Mouse (Mus musculus): ENCODE measurements around the gene Myo1e. TPM values are rescaled to one million over a fixed set of nuclear protein-coding genes. Genes with fewer than 3 reads are reported as not detected.

Myo1e gene
- total RNA-seq, 2 experiments from 2014 or later, result 12.3 to 13.7 TPM

DNA sequence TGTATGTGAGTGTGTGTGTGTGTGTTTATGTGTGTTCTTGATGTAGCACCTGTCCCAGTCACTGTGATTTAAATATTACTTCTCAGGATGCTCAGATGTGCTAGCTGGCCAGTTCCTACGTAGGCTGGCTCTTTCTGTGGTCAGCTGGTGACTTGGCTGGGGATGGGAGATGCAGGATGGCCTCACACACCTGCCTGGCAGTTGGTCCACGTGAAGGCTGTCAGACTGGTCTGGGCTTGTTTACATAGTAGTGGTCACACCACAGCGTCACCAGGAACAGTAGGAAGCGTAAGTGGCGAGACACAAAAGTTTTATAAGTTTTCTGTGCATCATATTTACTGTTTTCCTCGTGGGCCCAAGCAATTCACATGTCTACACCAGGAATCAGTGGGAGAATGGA, 9.4 kb downstream of the Myo1e start:
- DNase-seq (ENCODE audit: low spot score in 2 of 2), result no peak
- intact Hi-C loops (cut with DNase I), result no loop called here

DNA sequence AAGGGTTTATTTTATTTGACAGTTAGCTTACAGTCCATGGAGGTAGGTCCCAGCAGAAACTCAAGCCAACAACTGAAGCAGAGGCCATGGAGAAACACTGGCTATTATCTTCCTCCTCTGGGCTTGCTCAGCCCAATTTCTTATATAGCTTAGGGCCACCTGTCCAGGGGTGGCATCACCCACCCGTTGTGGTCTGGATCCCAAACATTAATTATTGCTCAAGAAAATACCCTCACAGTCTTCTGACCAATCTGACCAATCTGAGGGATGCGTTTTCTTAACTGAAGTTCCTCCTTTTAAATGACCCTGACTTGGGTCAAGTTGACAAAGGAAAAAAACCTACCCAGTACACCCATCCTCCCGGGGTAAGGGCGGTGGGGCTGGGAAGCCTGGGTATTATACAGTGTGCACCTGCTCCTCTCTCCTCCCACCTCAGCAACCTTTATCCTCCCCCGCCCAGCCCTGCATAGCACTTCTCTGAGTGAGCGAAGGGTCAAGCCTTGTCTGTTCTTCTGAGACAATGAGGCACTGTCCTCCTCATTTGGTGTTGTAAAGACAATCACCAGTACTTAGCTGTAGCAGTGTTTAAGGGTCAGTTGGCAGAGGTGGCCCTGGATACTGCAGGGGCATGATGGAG, 12.3 kb downstream of the Myo1e start:
- intact Hi-C loops (cut with DNase I), result no loop called here
- DNase-seq (ENCODE audit: low spot score in 2 of 2), result no peak

DNA sequence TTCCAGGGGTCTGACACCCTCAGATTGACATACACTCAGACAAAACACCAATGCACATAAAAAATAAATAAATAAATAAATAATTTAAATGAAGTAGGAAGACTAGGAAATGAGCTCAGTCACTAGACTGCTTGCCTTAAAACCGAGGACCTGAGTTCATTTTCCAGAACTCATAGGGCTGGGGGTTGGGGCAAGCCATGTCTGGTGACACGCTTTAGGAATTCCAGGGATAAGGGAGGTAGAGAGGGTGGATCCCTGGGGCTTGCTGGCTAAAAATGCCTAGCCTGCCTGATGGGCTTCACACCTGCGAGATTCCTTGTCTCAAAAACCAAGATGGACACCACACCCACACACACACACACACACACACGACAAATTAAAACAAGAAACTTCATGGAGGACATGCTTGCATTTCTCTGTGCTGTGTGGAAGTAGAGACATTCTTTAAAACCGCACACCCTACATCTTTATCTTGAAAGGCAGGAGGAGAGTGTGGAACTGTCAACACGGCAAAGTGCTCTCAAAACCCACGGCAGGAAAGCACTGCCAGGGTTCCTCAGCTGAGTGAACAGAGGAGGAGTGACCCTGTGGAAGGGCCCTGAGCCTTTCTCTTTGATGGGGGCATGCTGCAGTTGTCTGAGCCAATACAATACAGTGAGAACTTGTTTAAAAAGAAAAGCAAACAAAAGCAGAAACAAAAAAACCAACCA, 13.5 kb downstream of the Myo1e start:
- DNase-seq (ENCODE audit: low spot score in 2 of 2), result no peak
- intact Hi-C loops (cut with DNase I), result no loop called here

DNA sequence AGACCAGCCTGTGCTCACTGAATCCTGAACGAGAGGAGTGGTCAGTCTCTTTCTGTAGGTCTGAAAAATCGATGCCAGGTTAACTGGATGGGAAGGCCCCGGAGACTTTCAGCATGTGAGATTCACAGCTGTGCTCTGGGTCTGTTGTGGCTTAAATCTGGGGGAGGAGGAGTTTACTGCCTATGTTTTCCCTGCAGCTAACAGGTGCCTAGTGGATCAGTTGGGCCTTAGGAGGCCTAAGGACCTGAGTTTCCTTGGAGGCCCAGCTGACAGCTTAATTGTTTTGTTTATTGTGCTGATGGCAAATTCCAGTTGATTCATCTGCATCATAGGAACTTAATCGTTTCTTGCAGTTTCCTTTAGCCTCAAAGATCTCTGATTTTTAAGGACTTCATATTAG, 16.0 kb downstream of the Myo1e start:
- no peak for DNase-seq (ENCODE audit: low spot score in 2 of 2)
- intact Hi-C loops (cut with DNase I), result no loop called here

DNA sequence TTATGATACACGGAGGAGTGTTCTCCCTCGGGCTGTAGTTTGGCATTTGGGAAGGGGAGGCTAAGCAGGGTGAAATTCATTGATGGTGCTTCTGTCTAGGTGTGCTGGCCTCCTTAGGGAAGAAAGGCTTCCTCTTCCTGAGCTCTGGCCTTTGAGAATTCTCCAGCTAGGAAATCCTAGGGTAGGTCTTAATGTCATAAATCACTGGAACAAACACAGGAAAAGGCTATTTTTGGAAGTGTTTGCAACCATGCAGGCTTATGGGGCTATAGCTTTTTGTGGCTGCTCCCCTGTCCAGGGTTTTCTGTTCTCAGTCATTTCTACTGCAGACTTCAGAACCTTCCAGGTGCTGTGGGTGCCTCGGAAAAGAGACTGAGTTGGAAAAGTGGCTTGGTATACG, 16.9 kb downstream of the Myo1e start:
- no peak for DNase-seq (ENCODE audit: low spot score in 2 of 2)
- intact Hi-C loops (cut with DNase I), result no loop called here

DNA sequence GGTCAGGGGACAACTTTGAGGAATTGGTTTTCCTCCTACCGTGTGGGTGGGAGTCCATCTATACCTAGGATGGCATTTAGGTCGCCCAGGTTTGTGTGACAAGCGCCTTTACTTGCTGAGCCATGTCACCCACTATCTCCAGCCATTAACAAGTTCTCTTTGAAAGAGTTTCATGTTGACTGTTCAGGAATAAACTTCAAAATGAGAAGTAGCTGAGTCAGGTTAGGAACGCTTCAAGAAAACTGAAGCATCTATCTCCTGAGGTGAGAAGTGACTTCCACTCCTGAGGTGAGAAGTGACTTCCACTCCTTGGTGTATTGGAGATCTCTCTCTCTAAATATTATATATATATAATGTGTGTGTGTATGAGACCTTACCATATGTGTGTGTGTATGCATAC, 19.2 kb downstream of the Myo1e start:
- DNase-seq (ENCODE audit: low spot score in 2 of 2), result no peak
- intact Hi-C loops (cut with DNase I), result no loop called here

DNA sequence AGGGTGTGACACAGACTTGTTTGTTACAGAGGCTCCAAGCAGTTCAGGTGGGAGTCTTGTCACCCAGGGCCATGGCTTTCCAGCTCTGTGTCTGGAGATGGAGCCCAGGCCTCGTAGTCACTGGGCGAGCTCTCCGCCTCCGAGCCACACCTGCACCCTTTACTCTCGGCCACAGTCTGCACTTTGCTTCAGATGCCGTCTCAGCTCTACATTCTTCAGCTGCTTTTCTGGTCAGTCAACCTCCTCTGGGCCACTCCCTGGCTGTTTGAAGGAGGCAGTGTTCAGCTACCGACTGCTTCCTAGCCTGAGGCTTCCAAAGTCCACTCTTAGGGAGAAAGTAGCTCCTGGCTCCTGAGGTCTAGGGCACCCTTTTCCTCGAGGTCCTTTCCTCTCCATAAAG, 22.7 kb downstream of the Myo1e start:
- DNase-seq (ENCODE audit: low spot score in 2 of 2), result no peak
- intact Hi-C loops (cut with DNase I), result no loop called here

DNA sequence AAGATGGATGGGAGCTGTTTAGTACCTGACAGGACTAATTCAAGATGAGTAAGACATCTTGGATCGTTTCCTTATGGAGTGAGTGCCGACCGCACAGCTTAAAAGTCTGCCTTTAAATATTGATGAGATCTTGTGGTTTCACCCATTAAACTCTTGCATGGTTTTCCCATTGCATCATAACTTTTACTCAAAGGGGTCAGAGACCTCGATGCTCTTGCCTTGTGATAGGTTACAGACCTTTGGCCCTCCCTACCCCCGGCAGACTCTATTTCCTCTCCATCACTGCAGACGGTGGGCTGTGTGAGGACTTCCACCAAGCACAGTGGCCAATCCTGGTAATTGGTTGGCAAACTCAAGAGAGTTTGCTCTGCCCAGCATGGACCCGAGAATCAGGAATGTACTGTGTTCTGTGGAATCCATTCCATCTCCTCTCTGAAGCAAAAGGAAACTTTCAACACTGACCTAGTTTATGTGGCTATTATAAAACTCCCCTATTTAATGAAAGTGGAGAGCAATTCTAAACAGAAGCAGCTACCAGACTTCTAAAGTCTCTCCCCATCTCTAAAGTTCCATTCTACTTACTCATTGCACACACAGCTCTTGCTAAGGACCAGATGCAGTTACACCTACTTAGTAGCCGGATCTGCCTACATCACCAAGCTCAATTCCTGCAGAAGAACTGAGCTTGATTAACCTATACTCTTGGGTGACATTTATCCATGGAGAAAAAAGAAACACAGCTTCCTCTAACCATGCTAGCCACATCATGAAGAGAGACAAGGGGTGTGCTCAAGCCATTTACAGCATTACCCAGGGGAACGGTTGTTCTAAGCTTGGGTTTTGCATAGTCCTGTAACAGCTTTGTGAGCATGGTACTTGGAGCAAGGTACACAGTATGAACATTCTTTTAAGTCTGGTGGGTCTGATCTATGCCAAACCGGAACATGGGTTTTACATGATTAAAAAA, 25.2 kb downstream of the Myo1e start:
- DNase-seq (ENCODE audit: low spot score in 2 of 2), result no peak
- intact Hi-C loops (cut with DNase I), result no loop called here

DNA sequence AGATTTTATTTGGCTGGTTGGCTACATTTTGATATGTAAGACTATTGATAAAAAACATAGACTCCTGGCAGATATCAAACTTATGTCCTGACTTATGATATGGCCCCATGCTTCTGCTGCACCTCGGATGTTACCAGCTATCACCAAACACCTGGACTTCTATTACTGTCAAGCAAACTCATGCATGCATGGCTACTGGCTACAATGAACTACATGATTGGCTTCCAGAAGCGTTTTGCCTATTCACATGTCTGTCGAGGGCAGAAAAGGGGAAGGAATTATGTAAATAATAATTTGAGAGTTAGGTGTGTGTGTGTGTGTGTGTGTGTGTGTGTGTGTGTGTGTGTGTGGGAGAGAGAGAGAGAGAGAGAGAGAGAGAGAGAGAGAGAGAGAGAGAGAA, 30.0 kb downstream of the Myo1e start:
- intact Hi-C loops (cut with DNase I), result no loop called here
- no peak for DNase-seq (ENCODE audit: low spot score in 2 of 2)

DNA sequence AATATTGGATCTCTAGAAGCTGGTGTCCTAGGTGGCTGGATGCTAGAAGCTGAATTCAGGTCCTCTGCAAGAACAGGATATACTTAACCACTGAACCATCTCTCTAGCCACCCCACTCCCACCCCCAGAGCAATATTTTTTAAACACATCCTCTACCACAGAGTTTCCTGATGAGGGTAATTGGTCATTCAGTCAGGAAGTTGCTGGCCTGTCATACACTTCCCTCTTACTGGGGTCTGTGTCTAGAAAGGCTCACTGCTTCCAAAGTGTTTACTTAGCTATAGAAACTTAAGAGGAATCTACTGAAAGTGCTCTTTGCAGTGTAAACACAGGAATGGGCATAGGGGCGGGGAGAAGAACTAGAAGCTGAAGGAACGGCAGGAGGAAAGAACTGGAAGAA, 30.4 kb downstream of the Myo1e start:
- intact Hi-C loops (cut with DNase I), result no loop called here
- no peak for DNase-seq (ENCODE audit: low spot score in 2 of 2)

DNA sequence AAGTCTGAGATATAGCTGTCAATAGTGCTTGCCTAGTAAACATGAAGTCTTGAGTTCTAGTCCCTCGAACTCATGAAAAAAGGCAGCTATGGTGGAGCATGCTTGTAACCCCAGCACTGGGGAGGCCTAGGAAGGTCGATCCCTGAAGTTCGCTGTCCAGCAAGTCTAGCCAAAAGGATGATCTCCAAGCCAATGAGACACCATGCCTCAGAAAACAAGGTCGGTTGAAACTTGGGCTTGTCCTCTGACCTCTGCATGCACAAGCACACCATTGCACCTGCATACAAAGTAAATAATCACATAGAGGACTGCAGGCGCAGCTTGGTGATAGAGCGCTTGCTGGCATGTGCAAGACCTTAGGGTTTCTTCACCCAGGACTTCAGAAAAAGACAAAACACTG, 31.2 kb downstream of the Myo1e start:
- DNase-seq (ENCODE audit: low spot score in 2 of 2), result no peak
- intact Hi-C loops (cut with DNase I), result no loop called here

DNA sequence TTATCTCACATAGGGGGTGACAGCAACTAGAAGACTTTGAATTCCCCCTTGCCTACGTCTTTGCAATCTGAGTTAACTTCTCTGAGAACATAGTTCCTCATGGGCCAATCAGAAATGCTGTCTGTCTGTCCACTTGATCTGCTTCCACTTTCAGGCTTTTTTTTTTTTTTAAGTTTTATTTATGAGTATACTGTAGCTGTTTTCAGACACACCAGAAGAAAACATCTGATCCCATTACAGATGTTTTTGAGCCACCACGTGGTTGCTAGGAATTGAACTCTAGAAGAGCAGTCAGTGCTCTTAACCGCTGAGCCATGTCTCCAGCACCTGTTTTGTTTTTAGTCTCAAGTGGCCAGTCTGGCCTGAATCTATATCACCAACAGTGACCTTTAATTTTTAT, 32.1 kb downstream of the Myo1e start:
- DNase-seq (ENCODE audit: low spot score in 2 of 2), result no peak

DNA sequence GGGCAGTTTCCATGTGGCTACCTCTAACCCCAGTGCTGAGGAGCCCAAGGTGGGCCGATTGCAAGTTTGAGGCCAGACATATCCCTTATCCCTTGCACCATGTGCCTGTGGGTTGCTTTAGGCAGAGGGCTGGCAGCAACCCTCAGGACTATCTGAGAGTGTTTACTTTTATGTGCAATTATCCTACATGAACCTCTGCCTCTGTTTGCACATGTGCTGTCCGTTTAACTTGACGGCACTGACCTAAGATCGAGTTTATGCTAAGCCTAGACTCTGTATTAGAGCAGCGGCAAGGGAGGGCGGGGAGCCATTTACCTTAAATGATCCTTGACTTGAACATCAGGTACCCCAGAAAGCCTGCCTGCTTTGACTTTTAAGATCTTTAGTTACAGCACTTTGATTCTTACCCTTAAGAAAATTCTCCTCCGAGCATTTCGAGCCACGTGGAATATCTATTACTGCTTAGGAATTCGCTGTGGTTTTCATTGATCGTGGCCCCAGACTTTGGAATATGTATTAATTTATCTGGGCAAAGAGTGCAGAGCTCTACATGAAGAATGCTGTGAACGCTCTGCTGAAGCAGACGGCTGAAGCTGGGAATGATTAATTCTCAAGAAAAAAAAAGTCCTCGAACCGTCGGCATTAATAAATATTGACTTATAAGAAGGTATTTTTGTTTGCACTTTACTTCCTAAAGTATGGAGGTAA, 33.7 kb downstream of the Myo1e start:
- intact Hi-C loops (cut with DNase I), result no loop called here
- DNase-seq (ENCODE audit: low spot score in 2 of 2), result no peak

More for the DNA sequence above, 32.1 kb downstream of the Myo1e start:
- intact Hi-C loops (cut with DNase I), result no loop called here

DNA sequence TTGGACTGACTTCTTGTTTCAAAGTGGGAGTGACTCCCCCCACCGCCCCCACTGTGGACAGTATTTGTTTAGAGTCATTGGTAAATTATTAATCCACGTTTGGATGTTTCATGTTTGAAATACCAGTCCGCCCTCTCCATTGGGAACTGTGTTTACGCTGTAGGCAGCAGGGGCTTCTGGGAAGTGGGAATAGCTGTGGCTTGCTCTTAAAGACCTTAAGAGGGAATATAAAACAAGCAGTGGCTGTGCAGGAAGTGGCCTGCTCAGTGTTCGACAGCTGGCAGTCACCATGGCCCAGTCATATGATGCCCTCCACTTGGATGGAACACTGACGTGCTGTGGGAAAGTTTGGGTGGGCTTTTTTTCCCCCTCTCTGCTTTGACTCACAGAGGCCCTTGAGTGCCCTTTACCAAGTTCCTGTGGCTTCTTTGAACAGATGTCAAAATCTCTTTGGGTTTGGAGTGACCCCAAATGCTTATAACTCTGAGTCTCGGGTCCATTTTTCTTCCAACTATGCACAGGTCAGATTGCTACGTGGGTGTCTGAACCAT, 34.3 kb downstream of the Myo1e start:
- intact Hi-C loops (cut with DNase I), result no loop called here
- DNase-seq (ENCODE audit: low spot score in 2 of 2), result no peak

DNA sequence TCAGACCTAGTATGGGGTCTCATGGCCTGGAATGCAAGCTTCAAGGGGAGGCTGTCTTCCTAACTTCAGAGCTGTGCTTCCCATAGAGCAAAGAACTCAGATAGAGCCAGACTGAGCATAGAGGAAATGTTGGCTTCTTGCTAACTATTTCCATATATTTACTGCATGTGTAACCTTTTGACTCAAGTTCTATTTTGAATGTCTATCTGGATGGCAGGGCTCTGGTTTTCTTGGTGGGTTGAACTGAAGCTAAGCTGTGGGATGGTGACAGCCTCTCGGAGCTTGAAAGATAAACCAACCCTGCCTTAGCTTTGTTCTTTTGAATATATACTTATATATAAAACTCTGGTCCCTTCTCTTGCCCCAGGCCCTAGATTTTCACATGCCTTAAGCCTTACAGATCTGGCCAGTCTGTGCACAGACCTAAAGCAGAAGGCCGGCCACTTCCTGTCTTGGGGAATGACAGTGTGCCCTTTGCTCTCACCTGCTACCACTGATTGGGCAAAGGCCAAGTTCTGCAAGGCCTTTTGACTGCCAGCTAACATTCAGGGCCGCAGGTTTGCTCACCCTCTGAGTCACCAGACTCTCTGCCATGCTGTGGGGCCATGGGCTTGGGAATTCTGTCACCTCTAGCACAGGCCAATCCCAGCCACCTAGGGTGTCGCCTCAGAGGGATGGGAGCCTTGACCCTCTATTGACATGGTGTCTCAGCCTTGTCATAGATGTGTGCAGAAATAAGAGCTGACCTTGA, 35.1 kb downstream of the Myo1e start:
- no peak for DNase-seq (ENCODE audit: low spot score in 2 of 2)
- intact Hi-C loops (cut with DNase I), result no loop called here

DNA sequence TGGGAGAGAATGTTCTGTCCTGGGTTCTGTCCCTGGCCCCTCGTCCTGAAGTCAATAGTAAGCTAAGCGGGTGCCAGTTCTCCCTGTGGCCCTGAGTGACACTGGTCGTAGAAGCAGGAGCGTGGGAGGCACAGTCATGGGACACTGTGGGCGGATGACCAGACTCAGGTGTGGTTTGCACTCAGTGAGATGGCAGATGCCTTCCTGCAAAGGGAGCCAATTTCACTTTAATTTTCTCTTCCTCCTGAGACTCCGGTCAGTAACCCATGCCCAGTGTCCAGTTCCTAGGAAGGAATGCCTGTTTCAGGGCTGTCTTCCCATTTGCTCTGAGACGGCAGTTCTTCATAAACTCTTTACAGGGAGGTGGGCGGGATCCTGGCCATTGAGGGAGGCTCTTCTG, 36.1 kb downstream of the Myo1e start:
- no peak for DNase-seq (ENCODE audit: low spot score in 2 of 2)
- intact Hi-C loops (cut with DNase I), result no loop called here

DNA sequence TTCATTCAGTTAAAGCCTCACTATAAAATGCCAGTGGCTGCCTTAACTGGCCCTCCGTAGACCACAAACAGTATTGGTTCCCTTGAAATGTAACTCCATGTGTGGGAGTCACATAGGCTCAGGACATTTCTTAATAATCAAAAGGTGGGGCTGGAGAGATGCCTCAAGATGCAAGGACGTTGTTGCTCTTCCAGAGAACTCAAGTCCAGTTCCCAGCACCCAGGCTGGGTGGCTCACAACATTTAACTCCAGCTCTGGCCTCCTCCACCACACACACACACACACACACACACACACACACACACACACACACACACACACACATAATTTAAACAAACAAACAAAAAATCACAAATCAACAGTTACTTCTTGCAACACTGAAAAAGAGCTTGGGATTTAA, 36.6 kb downstream of the Myo1e start:
- intact Hi-C loops (cut with DNase I), result no loop called here
- DNase-seq (ENCODE audit: low spot score in 2 of 2), result no peak

DNA sequence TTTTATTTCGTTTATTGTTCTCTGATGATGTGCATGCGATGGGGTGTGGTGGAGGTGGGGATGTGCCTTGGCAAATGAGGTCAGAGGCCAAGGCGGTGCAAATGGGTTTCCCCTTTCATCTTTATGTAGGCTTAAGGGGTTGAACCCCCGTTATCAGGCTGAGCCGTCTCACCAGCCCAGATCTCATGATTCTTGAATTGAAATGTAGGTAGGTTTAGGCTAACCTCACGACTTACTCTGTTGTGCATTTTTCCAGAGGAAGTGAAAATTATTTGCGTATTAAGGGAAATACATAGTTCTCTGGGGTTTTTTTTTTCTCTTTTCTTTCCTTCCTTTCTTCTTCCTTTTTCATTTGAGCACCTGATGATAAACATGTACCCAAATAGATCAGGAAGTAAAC, 37.0 kb downstream of the Myo1e start:
- intact Hi-C loops (cut with DNase I), result no loop called here
- DNase-seq (ENCODE audit: low spot score in 2 of 2), result no peak

DNA sequence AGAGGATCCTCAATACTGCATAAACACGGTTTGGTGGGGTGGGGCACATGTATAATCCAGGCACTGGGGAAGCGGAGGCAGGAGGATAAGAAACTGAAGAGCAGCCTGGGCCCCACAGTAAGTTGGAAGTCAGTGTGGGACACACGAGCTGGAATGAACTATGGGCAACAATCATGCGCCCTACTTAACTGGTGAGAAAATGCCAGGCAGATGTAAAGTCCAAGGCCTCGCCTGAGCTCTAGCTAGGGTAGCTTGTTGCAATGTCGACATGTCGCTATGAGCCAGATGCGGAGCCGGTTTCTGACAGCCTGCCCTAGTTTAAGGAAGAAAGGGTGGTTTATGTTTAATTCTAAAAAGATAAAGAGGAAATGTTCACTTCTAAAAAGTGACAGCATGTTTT, 37.9 kb downstream of the Myo1e start:
- intact Hi-C loops (cut with DNase I), result no loop called here
- no peak for DNase-seq (ENCODE audit: low spot score in 2 of 2)

All from left cerebral cortex, postnatal 14 days (tissue).